Mouse (Mus musculus) neutrophil, adult 5-6 weeks (primary cell): ENCODE measurements around the gene Mrpl49. TPM values are rescaled to one million over a fixed set of nuclear protein-coding genes. Genes with fewer than 3 reads are reported as not detected.
"Not testable (repeated sequence)": the region's sequence is repeated elsewhere in the genome, so short reads cannot be mapped to it uniquely, and the experiment has no call there.

Source experiments
- ATAC-seq: fragments of 151-379, 151-347 bp; 2 replicates; pipeline ENCODE4 v1.8.0; 2017; ENCODE audit warnings: mild to moderate bottlenecking, moderate TSS enrichment; ENCODE audit not compliant: insufficient number of reproducible peaks, poor library complexity, low FRiP score, severe bottlenecking; ENCODE audit errors: extremely low read depth
- total RNA-seq: library from RNA; stranded (forward); fragments of 200-1000 nt; gene quantifications from 2 replicates; pipeline ENCODE4 v1.2.3, GENCODE M21; 2017

The Mrpl49 gene
- total RNA-seq, 1 experiment from 2014 or later = 29.2 TPM

GRCm38 (mm10) chr19:6045366-6046293 is 12.0 kb downstream of the Mrpl49 start:
- ATAC-seq = no peak

GRCm38 (mm10) chr19:6044102-6044501 is 13.5 kb downstream of the Mrpl49 start:
- ATAC-seq = not testable (repeated sequence)

- ATAC-seq = no peak
Observed at GRCm38 (mm10) chr19:6042293-6042692, 15.3 kb downstream of the Mrpl49 start.

- no peak for ATAC-seq
Observed at GRCm38 (mm10) chr19:6040002-6040401, 17.6 kb downstream of the Mrpl49 start.

- no peak for ATAC-seq
Observed at GRCm38 (mm10) chr19:6038326-6038725, 19.3 kb downstream of the Mrpl49 start.

- no peak for ATAC-seq
Observed at GRCm38 (mm10) chr19:6037695-6038094, 19.9 kb downstream of the Mrpl49 start.

GRCm38 (mm10) chr19:6035966-6036585 is 21.5 kb downstream of the Mrpl49 start:
- no peak for ATAC-seq

GRCm38 (mm10) chr19:6030520-6031280 is 26.9 kb downstream of the Mrpl49 start:
- no peak for ATAC-seq

GRCm38 (mm10) chr19:6029426-6029825 is 28.2 kb downstream of the Mrpl49 start:
- ATAC-seq = no peak

- ATAC-seq = no peak
Observed at GRCm38 (mm10) chr19:6028991-6029390, 28.6 kb downstream of the Mrpl49 start.

- no peak for ATAC-seq
Observed at GRCm38 (mm10) chr19:6023930-6024329, 33.7 kb downstream of the Mrpl49 start.

- ATAC-seq = no peak
Observed at GRCm38 (mm10) chr19:6023059-6023458, 34.5 kb downstream of the Mrpl49 start.

GRCm38 (mm10) chr19:6020276-6020675 is 37.3 kb downstream of the Mrpl49 start:
- no peak for ATAC-seq

- ATAC-seq = peak; percentile 68
Observed at GRCm38 (mm10) chr19:6018142-6019089, 39.2 kb downstream of the Mrpl49 start.

GRCm38 (mm10) chr19:6016532-6016931 is 41.1 kb downstream of the Mrpl49 start:
- no peak for ATAC-seq

- ATAC-seq = peak; percentile 34
Observed at GRCm38 (mm10) chr19:6015511-6016315, 41.9 kb downstream of the Mrpl49 start, which contains the start of gene Capn1. Capn1 (minus strand) TSS chr19:6015897.

- peak; percentile 32; the same call in 1 of the 2 replicates for ATAC-seq
Observed at GRCm38 (mm10) chr19:6014991-6015510, 42.5 kb downstream of the Mrpl49 start.
